Mouse (Mus musculus) testis, postnatal 10 days (tissue): ENCODE results near the gene Ckb.
A peak's percentile ranks its signal among the peaks of the same experiment; 100 is the strongest.
"Not testable (repeated sequence)": the region's sequence is repeated elsewhere in the genome, so short reads cannot be mapped to it uniquely, and the experiment has no call there.

Source experiments
- DNase-seq: peaks from one replicate; pipeline ENCODE4 v3.0.0; 2021; ENCODE audit warnings: low spot score

Gene Ckb

GRCm38 (mm10) chr12:111669000-111669788 lies 2.9 kb downstream of the Ckb start:
- peak; percentile 46 for DNase-seq

GRCm38 (mm10) chr12:111668457-111668912 lies 3.7 kb downstream of the Ckb start:
- DNase-seq: peak; percentile 100

- no peak for DNase-seq
Measured at GRCm38 (mm10) chr12:111667421-111667820, 4.7 kb downstream of the Ckb start.

GRCm38 (mm10) chr12:111666380-111666779 lies 5.8 kb downstream of the Ckb start:
- DNase-seq: no peak

- DNase-seq: no peak
Measured at GRCm38 (mm10) chr12:111665041-111665880, 6.9 kb downstream of the Ckb start.

- peak; percentile 75 for DNase-seq
Measured at GRCm38 (mm10) chr12:111664144-111664634, 7.9 kb downstream of the Ckb start.

- DNase-seq: no peak
Measured at GRCm38 (mm10) chr12:111663228-111664143, 8.7 kb downstream of the Ckb start.

GRCm38 (mm10) chr12:111661554-111661953 lies 10.6 kb downstream of the Ckb start:
- DNase-seq: not testable (repeated sequence)

- no peak for DNase-seq
Measured at GRCm38 (mm10) chr12:111660628-111661027, 11.5 kb downstream of the Ckb start.

GRCm38 (mm10) chr12:111659331-111659730 lies 12.8 kb downstream of the Ckb start:
- DNase-seq: no peak

GRCm38 (mm10) chr12:111655695-111656094 lies 16.4 kb downstream of the Ckb start:
- no peak for DNase-seq

GRCm38 (mm10) chr12:111653434-111653833 lies 18.7 kb downstream of the Ckb start:
- peak; percentile 81 for DNase-seq

- no peak for DNase-seq
Measured at GRCm38 (mm10) chr12:111652953-111653352, 19.2 kb downstream of the Ckb start.

- peak; percentile 73 for DNase-seq
Measured at GRCm38 (mm10) chr12:111648061-111648645, 24.0 kb downstream of the Ckb start.
